ENCODE assay signal across 25 mouse cellular contexts in the genomic region with DNA sequence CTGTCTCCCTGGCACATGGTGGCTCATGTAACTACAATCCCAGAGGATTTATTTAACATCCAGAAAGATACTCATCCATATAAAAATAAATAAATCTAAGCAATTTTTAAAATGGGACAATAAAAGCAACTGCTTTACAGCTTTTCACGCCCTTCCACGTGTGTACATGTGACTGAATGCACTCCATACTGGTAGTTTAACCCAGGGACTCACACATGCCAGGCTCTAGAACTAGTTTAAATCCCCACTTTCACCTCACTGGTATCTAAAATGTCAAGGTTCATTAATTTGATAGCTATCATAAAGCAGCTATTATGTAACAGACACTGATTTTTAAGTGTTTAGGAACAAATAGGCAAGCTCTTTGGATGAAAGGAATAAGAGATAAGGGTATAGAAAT.
"Had no signal": no experiment of that assay in that cellular context is flagged by ENCODE, and none has a peak within 500 bp of the region (broad histone marks: within the 10 kb centered on the region; RNA-seq: fewer than 3 reads in every experiment).

No protein-coding gene starts in this region.

- H3K27ac ChIP-seq: gastrocnemius, adult 2 months; heart, embryonic 10.5 days; hindbrain, embryonic 10.5 days; hindbrain, embryonic 13.5 days; hindbrain, embryonic 15.5 days; hindbrain, postnatal 0 days; kidney, postnatal 0 days; left cerebral cortex, adult 2 months; limb, embryonic 10.5 days; limb, embryonic 12.5 days had no signal

- DNase-seq: gastrocnemius, adult 2 months; gastrocnemius, postnatal 10 days; gastrocnemius, postnatal 25 days; heart, adult 18-20 months; heart, postnatal 10 days; heart, postnatal 4 days; kidney, adult 11 months; kidney, adult 2 months; kidney, adult 9 months; kidney, postnatal 14 days; kidney, postnatal 36 days; layer of hippocampus, adult 9-11 months; liver had no signal

- H3K4me2 ChIP-seq: heart, embryonic 12.5 days; hindbrain, embryonic 13.5 days; hindbrain, embryonic 15.5 days; kidney, embryonic 15.5 days; limb, embryonic 12.5 days had no signal

- H3K9me3 ChIP-seq: heart, embryonic 10.5 days; heart, embryonic 12.5 days; hindbrain, embryonic 10.5 days; hindbrain, embryonic 13.5 days; hindbrain, embryonic 15.5 days; kidney, embryonic 15.5 days; limb, embryonic 10.5 days; limb, embryonic 12.5 days had no signal

- H3K9ac ChIP-seq: heart, embryonic 12.5 days; hindbrain, embryonic 13.5 days; hindbrain, embryonic 15.5 days; kidney, embryonic 15.5 days; limb, embryonic 12.5 days had no signal

- H3K4me3 ChIP-seq: gastrocnemius, adult 2 months; heart, embryonic 10.5 days; heart, embryonic 12.5 days; hindbrain, embryonic 10.5 days; hindbrain, embryonic 13.5 days; hindbrain, embryonic 15.5 days; kidney, embryonic 15.5 days; left cerebral cortex, adult 2 months; limb, embryonic 10.5 days; limb, embryonic 12.5 days had no signal

- ATAC-seq: forebrain, embryonic 16.5 days; hindbrain, postnatal 0 days had no signal

- H3K27me3 ChIP-seq: heart, embryonic 12.5 days; hindbrain, embryonic 13.5 days; hindbrain, embryonic 15.5 days; kidney, embryonic 15.5 days; limb, embryonic 12.5 days had no signal

- H3K4me1 ChIP-seq: heart, embryonic 12.5 days; limb, embryonic 10.5 days; limb, embryonic 12.5 days had no signal

- H3K36me3 ChIP-seq: heart, embryonic 10.5 days; heart, embryonic 12.5 days; hindbrain, embryonic 13.5 days; hindbrain, embryonic 15.5 days; kidney, embryonic 15.5 days; limb, embryonic 12.5 days had no signal
